Mouse (Mus musculus) midbrain, embryonic 15.5 days (tissue): Measurements from ENCODE around the gene Tbc1d2. TPM values are rescaled to one million over a fixed set of nuclear protein-coding genes. Genes with fewer than 3 reads are reported as not detected.
"Not testable (repeated sequence)": the region's sequence is repeated elsewhere in the genome, so short reads cannot be mapped to it uniquely, and the experiment has no call there.

ENCODE experiments used
- ATAC-seq: fragments of 200-750 bp; cut with Nextera tagmentation; replicated peaks from 2 replicates; pipeline ENCODE4 v1.8.0; 2017; ENCODE audit warnings: moderate TSS enrichment
- H3K27ac ChIP-seq: fragments of 300-500 bp; sonication (generic); 2 replicates; pipeline ENCODE4 v1.5.1; 2015; ENCODE audit warnings: mild to moderate bottlenecking, inconsistent platforms
- H3K27me3 ChIP-seq: fragments of 300-500 bp; sonication (generic); replicated peaks from 2 replicates; pipeline ENCODE4 v1.6.1; 2015; ENCODE audit warnings: inconsistent platforms
- H3K36me3 ChIP-seq: fragments of 300-500 bp; sonication (generic); replicated peaks from 2 replicates; pipeline ENCODE4 v1.6.1; 2015; ENCODE audit warnings: inconsistent platforms
- H3K4me1 ChIP-seq: fragments of 300-500 bp; sonication (generic); 2 replicates; pipeline ENCODE4 v1.6.1; 2015; ENCODE audit warnings: inconsistent platforms
- H3K4me2 ChIP-seq: fragments of 300-500 bp; sonication (generic); 2 replicates; pipeline ENCODE4 v1.6.1; 2015; ENCODE audit warnings: inconsistent platforms, mild to moderate bottlenecking, moderate library complexity
- H3K4me3 ChIP-seq: fragments of 300-500 bp; sonication (generic); 2 replicates; pipeline ENCODE4 v1.5.1; 2015; ENCODE audit warnings: mild to moderate bottlenecking, inconsistent platforms
- H3K9ac ChIP-seq: fragments of 300-500 bp; sonication (generic); 2 replicates; pipeline ENCODE4 v1.6.1; 2015; ENCODE audit warnings: mild to moderate bottlenecking, inconsistent platforms
- H3K9me3 ChIP-seq: fragments of 300-500 bp; sonication (generic); 2 replicates; pipeline ENCODE4 v1.6.1; 2016; ENCODE audit warnings: inconsistent platforms
- WGBS: fragments of 180-500 bp; shearing (Covaris S2); methylation state at CpG from one replicate; pipeline ENCODE4 v1.1.7; 2015; ENCODE audit warnings: mixed read lengths; 5-methylcytosine and 5-hydroxymethylcytosine counted together
- polyA plus RNA-seq: library from polyadenylated mRNA; unstranded; fragments of >200 nt; fragmentation: Nextera tagmentation; extraction: Ambion mirVana; gene quantifications from 2 replicates; pipeline ENCODE4 v1.2.1, GENCODE M21; 2015

Tbc1d2 gene
- polyA plus RNA-seq, 1 experiment from 2014 or later, result 0.88 TPM

- H3K9ac ChIP-seq, H3K27ac ChIP-seq, H3K4me1 ChIP-seq, H3K4me3 ChIP-seq, ATAC-seq, H3K36me3 ChIP-seq, H3K4me2 ChIP-seq, H3K9me3 ChIP-seq, H3K27me3 ChIP-seq: not testable (repeated sequence)
- 95% methylated on average over 10 of the region's 10 CpGs for WGBS
Measured at GRCm38 (mm10) chr4:46637250-46637649, 12.8 kb downstream of the Tbc1d2 start.

- ATAC-seq, result no peak
- Histone ChIP-seq H3K27me3 (no peaks in the 10 kb centered on the region), H3K4me1 (no peaks in the 10 kb centered on the region), H3K36me3 (no peaks in the 10 kb centered on the region), H3K4me3 (no peak overlapping the region), H3K9ac (no peak overlapping the region), H3K27ac (no peak overlapping the region), H3K9me3 (no peaks in the 10 kb centered on the region), H3K4me2 (no peak overlapping the region)
- WGBS, result 88% methylated on average over 16 of the region's 16 CpGs
Measured at GRCm38 (mm10) chr4:46635702-46636430, 14.1 kb downstream of the Tbc1d2 start.

GRCm38 (mm10) chr4:46634881-46635280, 15.1 kb downstream of the Tbc1d2 start:
- Histone ChIP-seq H3K27me3 (no peaks in the 10 kb centered on the region), H3K4me2 (no peak overlapping the region), H3K4me3 (no peak overlapping the region), H3K36me3 (no peaks in the 10 kb centered on the region), H3K4me1 (no peaks in the 10 kb centered on the region), H3K9me3 (no peaks in the 10 kb centered on the region), H3K27ac (no peak overlapping the region), H3K9ac (no peak overlapping the region)
- ATAC-seq, result no peak
- WGBS, result 57% methylated on average over 6 of the region's 6 CpGs

- not testable (repeated sequence) for ATAC-seq, H3K4me3 ChIP-seq, H3K36me3 ChIP-seq, H3K9me3 ChIP-seq, H3K27me3 ChIP-seq, H3K27ac ChIP-seq, H3K4me1 ChIP-seq, H3K4me2 ChIP-seq, H3K9ac ChIP-seq
- WGBS, result 68% methylated on average over 6 of the region's 6 CpGs
Measured at GRCm38 (mm10) chr4:46633565-46633964, 16.4 kb downstream of the Tbc1d2 start.

GRCm38 (mm10) chr4:46632465-46632864, 17.5 kb downstream of the Tbc1d2 start:
- Histone ChIP-seq H3K4me1 (no peaks in the 10 kb centered on the region), H3K4me3 (no peak overlapping the region), H3K9ac (no peak overlapping the region), H3K27me3 (no peaks in the 10 kb centered on the region), H3K36me3 (no peaks in the 10 kb centered on the region), H3K4me2 (no peak overlapping the region), H3K9me3 (no peaks in the 10 kb centered on the region), H3K27ac (no peak overlapping the region)
- ATAC-seq, result no peak
- WGBS, result 81% methylated on average over 2 of the region's 2 CpGs

- H3K9me3 ChIP-seq, result no peaks in the 10 kb centered on the region
Measured at GRCm38 (mm10) chr4:46630390-46630789, 19.6 kb downstream of the Tbc1d2 start.

GRCm38 (mm10) chr4:46628873-46629272, 21.1 kb downstream of the Tbc1d2 start:
- no peak overlapping the region for H3K27ac ChIP-seq
- no peak overlapping the region for H3K4me2 ChIP-seq
- H3K9ac ChIP-seq, result no peak overlapping the region
- no peaks in the 10 kb centered on the region for H3K9me3 ChIP-seq
- H3K4me3 ChIP-seq, result no peak overlapping the region
- H3K27me3 ChIP-seq, result no peaks in the 10 kb centered on the region
- no peaks in the 10 kb centered on the region for H3K4me1 ChIP-seq
- no peaks in the 10 kb centered on the region for H3K36me3 ChIP-seq
- no peak for ATAC-seq
- 47% methylated on average over 9 of the region's 9 CpGs for WGBS

More at GRCm38 (mm10) chr4:46630390-46630789, 19.6 kb downstream of the Tbc1d2 start:
- no peaks in the 10 kb centered on the region for H3K36me3 ChIP-seq
- WGBS, result 62% methylated on average over 9 of the region's 9 CpGs
- H3K9ac ChIP-seq, result no peak overlapping the region
- ATAC-seq, result no peak
- H3K4me2 ChIP-seq, result no peak overlapping the region
- H3K27ac ChIP-seq, result no peak overlapping the region
- no peaks in the 10 kb centered on the region for H3K4me1 ChIP-seq
- no peaks in the 10 kb centered on the region for H3K27me3 ChIP-seq
- H3K4me3 ChIP-seq, result no peak overlapping the region

GRCm38 (mm10) chr4:46628081-46628480, 21.9 kb downstream of the Tbc1d2 start:
- no peak for ATAC-seq
- H3K9ac ChIP-seq, result no peak overlapping the region
- H3K36me3 ChIP-seq, result no peaks in the 10 kb centered on the region
- H3K9me3 ChIP-seq, result no peaks in the 10 kb centered on the region
- no peak overlapping the region for H3K4me3 ChIP-seq
- H3K27ac ChIP-seq, result no peak overlapping the region
- no peaks in the 10 kb centered on the region for H3K27me3 ChIP-seq
- no peaks in the 10 kb centered on the region for H3K4me1 ChIP-seq
- no peak overlapping the region for H3K4me2 ChIP-seq
- 80% methylated on average over 11 of the region's 11 CpGs for WGBS

GRCm38 (mm10) chr4:46625101-46625500, 24.9 kb downstream of the Tbc1d2 start:
- no peaks in the 10 kb centered on the region for H3K9me3 ChIP-seq
- H3K9ac ChIP-seq, result no peak overlapping the region
- 83% methylated on average over 10 of the region's 10 CpGs for WGBS
- no peak overlapping the region for H3K27ac ChIP-seq
- no peak overlapping the region for H3K4me3 ChIP-seq
- no peaks in the 10 kb centered on the region for H3K27me3 ChIP-seq
- H3K36me3 ChIP-seq, result no peaks in the 10 kb centered on the region
- no peaks in the 10 kb centered on the region for H3K4me1 ChIP-seq
- no peak overlapping the region for H3K4me2 ChIP-seq
- ATAC-seq, result no peak

- Histone ChIP-seq H3K9me3 (no peaks in the 10 kb centered on the region), H3K4me3 (no peak overlapping the region), H3K9ac (no peak overlapping the region), H3K27me3 (peaks cover 9% of the 10 kb centered on the region; the same call in 1 of the 2 replicates), H3K4me1 (no peaks in the 10 kb centered on the region), H3K36me3 (no peaks in the 10 kb centered on the region), H3K4me2 (no peak overlapping the region), H3K27ac (no peak overlapping the region)
- no peak for ATAC-seq
- WGBS, result 95% methylated on average over 5 of the region's 5 CpGs
Measured at GRCm38 (mm10) chr4:46623007-46623406, 27.0 kb downstream of the Tbc1d2 start.

GRCm38 (mm10) chr4:46620946-46621345, 29.1 kb downstream of the Tbc1d2 start:
- WGBS, result 81% methylated on average over 8 of the region's 8 CpGs
- H3K4me3 ChIP-seq, result no peak overlapping the region
- no peak overlapping the region for H3K4me2 ChIP-seq

GRCm38 (mm10) chr4:46620330-46620729, 29.7 kb downstream of the Tbc1d2 start:
- Histone ChIP-seq H3K4me2 (peak overlapping the region; percentile 2; the same call in 1 of the 2 replicates), H3K4me1 (no peaks in the 10 kb centered on the region), H3K9me3 (no peaks in the 10 kb centered on the region), H3K36me3 (no peaks in the 10 kb centered on the region), H3K4me3 (no peak overlapping the region), H3K27ac (no peak overlapping the region), H3K27me3 (peaks cover 9% of the 10 kb centered on the region; the same call in 1 of the 2 replicates), H3K9ac (no peak overlapping the region)
- no peak for ATAC-seq
- WGBS, result 9% methylated on average over 23 of the region's 23 CpGs

More at GRCm38 (mm10) chr4:46620946-46621345, 29.1 kb downstream of the Tbc1d2 start:
- peaks cover 9% of the 10 kb centered on the region; the same call in 1 of the 2 replicates for H3K27me3 ChIP-seq
- H3K27ac ChIP-seq, result no peak overlapping the region
- H3K9me3 ChIP-seq, result no peaks in the 10 kb centered on the region
- H3K36me3 ChIP-seq, result no peaks in the 10 kb centered on the region
- H3K9ac ChIP-seq, result no peak overlapping the region
- H3K4me1 ChIP-seq, result no peaks in the 10 kb centered on the region
- ATAC-seq, result no peak

- Histone ChIP-seq H3K4me2 (no peak overlapping the region), H3K4me3 (no peak overlapping the region), H3K36me3 (no peaks in the 10 kb centered on the region), H3K27me3 (peaks cover 9% of the 10 kb centered on the region; the same call in 1 of the 2 replicates), H3K9me3 (no peaks in the 10 kb centered on the region), H3K9ac (no peak overlapping the region), H3K27ac (no peak overlapping the region), H3K4me1 (no peaks in the 10 kb centered on the region)
- ATAC-seq, result no peak
- 63% methylated on average over 11 of the region's 11 CpGs for WGBS
Measured at GRCm38 (mm10) chr4:46618196-46618817, 31.7 kb downstream of the Tbc1d2 start.
